Mouse (Mus musculus) CH12.LX (cell line): ENCODE results near the gene Slc1a1. TPM values are rescaled to one million over a fixed set of nuclear protein-coding genes. Genes with fewer than 3 reads are reported as not detected.

Source experiments
- DNase-seq: peaks from one replicate; pipeline ENCODE4 v3.0.0-alpha.2; 2013; ENCODE audit errors: extremely low read depth
- H3K27ac ChIP-seq: 2 replicates; pipeline ENCODE4 v1.5.1; 2012; ENCODE audit warnings: low read depth, mild to moderate bottlenecking, control low read depth, moderate library complexity; ENCODE audit not compliant: insufficient read depth
- H3K27me3 ChIP-seq: replicated peaks from 2 replicates; pipeline ENCODE3; 2012; ENCODE audit warnings: inconsistent platforms
- H3K36me3 ChIP-seq, 2 experiments: replicated peaks in 1 of 2; 2 replicates each; pipeline versions ENCODE3 to v1.6.1; 2012; ENCODE audit warnings: inconsistent platforms in 1 of 2, low read length in 1 of 2, mild to moderate bottlenecking in 1 of 2, mixed read lengths in 1 of 2, moderate library complexity in 1 of 2; ENCODE audit not compliant: control insufficient read depth in 1 of 2, insufficient read depth in 1 of 2
- H3K4me1 ChIP-seq, 2 experiments: 2 replicates each; pipeline ENCODE4 v1.6.1; 2012; ENCODE audit warnings: inconsistent platforms in 1 of 2, moderate library complexity in 1 of 2; ENCODE audit not compliant: insufficient read depth in 2 of 2, control insufficient read depth in 1 of 2
- H3K4me2 ChIP-seq: 2 replicates; pipeline ENCODE4 v1.6.1; 2012; ENCODE audit warnings: low read depth, mild to moderate bottlenecking, control low read depth; ENCODE audit not compliant: poor library complexity, insufficient read depth, severe bottlenecking
- H3K4me3 ChIP-seq, 3 experiments: fragments of 150-350 bp in 1 of 3; sonication (generic) in 1 of 3; replicated peaks in 1 of 3; 2 replicates each; pipeline versions ENCODE3 to v1.5.1; 2011 to 2012; ENCODE audit warnings: low read depth in 2 of 3, low read length in 2 of 3, mild to moderate bottlenecking in 2 of 3, moderate library complexity in 2 of 3, control low read depth in 1 of 3, improper control_type of control experiment in 1 of 3, inconsistent platforms in 1 of 3, mixed read lengths in 1 of 3; ENCODE audit not compliant: poor library complexity in 1 of 3
- H3K79me2 ChIP-seq: replicated peaks from 2 replicates; pipeline ENCODE4 v1.6.1; 2012; ENCODE audit warnings: mild to moderate bottlenecking, moderate library complexity; ENCODE audit not compliant: control insufficient read depth, poor library complexity, insufficient read depth, severe bottlenecking; ENCODE audit errors: extremely low read depth
- H3K9ac ChIP-seq: 2 replicates; pipeline ENCODE4 v1.6.1; 2012; ENCODE audit warnings: low read depth, mild to moderate bottlenecking, control low read depth, moderate library complexity; ENCODE audit not compliant: insufficient read depth
- H3K9me3 ChIP-seq: replicated peaks from 2 replicates; pipeline ENCODE3; 2012; ENCODE audit warnings: low read length, inconsistent platforms, mixed read lengths
- BHLHE40 ChIP-seq: IDR thresholded peaks from 2 replicates; pipeline ENCODE4 v1.6.1; 2011; ENCODE audit warnings: mild to moderate bottlenecking, low read depth, low read length, improper control_type of control experiment
- CHD1 ChIP-seq: IDR thresholded peaks from 2 replicates; pipeline ENCODE4 v1.6.1; 2012; ENCODE audit warnings: low read depth, low read length, improper control_type of control experiment, inconsistent platforms
- CHD2 ChIP-seq: IDR thresholded peaks from 2 replicates; pipeline ENCODE4 v1.6.1; 2011; ENCODE audit warnings: low read length, improper control_type of control experiment
- CTCF ChIP-seq, 2 experiments: IDR thresholded peaks in 1 of 2; conservative IDR thresholded peaks in 1 of 2; 2 replicates each; pipeline ENCODE4 v1.5.1; 2011 to 2012; ENCODE audit warnings: low read depth in 2 of 2, low read length in 2 of 2, improper control_type of control experiment in 1 of 2, inconsistent platforms in 1 of 2, mild to moderate bottlenecking in 1 of 2, moderate library complexity in 1 of 2
- ETS1 ChIP-seq: conservative IDR thresholded peaks from 2 replicates; pipeline ENCODE4 v1.6.1; 2012; ENCODE audit warnings: low read depth, mild to moderate bottlenecking, inconsistent platforms, low read length, improper control_type of control experiment, moderate library complexity
- GABPA ChIP-seq: IDR thresholded peaks from 2 replicates; pipeline ENCODE4 v1.6.1; 2012; ENCODE audit warnings: low read depth, low read length, improper control_type of control experiment, inconsistent platforms; ENCODE audit not compliant: insufficient replicate concordance
- IRF4 ChIP-seq: IDR thresholded peaks from 2 replicates; pipeline ENCODE4 v1.6.1; 2014; ENCODE audit warnings: low read depth, mild to moderate bottlenecking, inconsistent platforms, low read length, improper control_type of control experiment
- JUN ChIP-seq: IDR thresholded peaks from 2 replicates; pipeline ENCODE4 v1.6.1; 2011; ENCODE audit warnings: low read depth, mild to moderate bottlenecking, low read length, improper control_type of control experiment, moderate library complexity; ENCODE audit not compliant: insufficient read depth
- JUND ChIP-seq: conservative IDR thresholded peaks from 2 replicates; pipeline ENCODE4 v1.6.1; 2011; ENCODE audit warnings: low read depth, low read length, improper control_type of control experiment
- KAT2A ChIP-seq: IDR thresholded peaks from 2 replicates; pipeline ENCODE4 v1.6.1; 2012; ENCODE audit warnings: low read length, improper control_type of control experiment, inconsistent platforms; ENCODE audit not compliant: insufficient replicate concordance
- MAFK ChIP-seq: IDR thresholded peaks from 2 replicates; pipeline ENCODE4 v1.6.1; 2011; ENCODE audit warnings: low read length, improper control_type of control experiment; ENCODE audit not compliant: insufficient replicate concordance
- MYC ChIP-seq: IDR thresholded peaks from 2 replicates; pipeline ENCODE4 v1.6.1; 2011; ENCODE audit warnings: low read depth, mild to moderate bottlenecking, improper control_type of control experiment, low read length
- NELFE ChIP-seq: IDR thresholded peaks from 2 replicates; pipeline ENCODE4 v1.6.1; 2011; ENCODE audit warnings: low read depth, low read length, improper control_type of control experiment
- POLR2A ChIP-seq: IDR thresholded peaks from 2 replicates; pipeline ENCODE4 v1.6.1; 2011; ENCODE audit warnings: low read depth, mild to moderate bottlenecking, improper control_type of control experiment, low read length
- POLR2AphosphoS2 ChIP-seq: IDR thresholded peaks from 2 replicates; pipeline ENCODE4 v1.6.1; 2011; ENCODE audit warnings: low read depth, low read length, improper control_type of control experiment
- SIN3A ChIP-seq: IDR thresholded peaks from 2 replicates; pipeline ENCODE4 v1.6.1; 2012; ENCODE audit warnings: low read length, improper control_type of control experiment, inconsistent platforms
- TCF12 ChIP-seq: IDR thresholded peaks from 2 replicates; pipeline ENCODE4 v1.6.1; 2014; ENCODE audit warnings: low read depth, mild to moderate bottlenecking, inconsistent platforms, low read length, improper control_type of control experiment
- UBTF ChIP-seq: IDR thresholded peaks from 2 replicates; pipeline ENCODE4 v1.6.1; 2012; ENCODE audit warnings: low read depth, mild to moderate bottlenecking, inconsistent platforms, low read length, improper control_type of control experiment, moderate library complexity
- USF1 ChIP-seq: IDR thresholded peaks from 2 replicates; pipeline ENCODE4 v1.6.1; 2014; ENCODE audit warnings: low read depth, mild to moderate bottlenecking, inconsistent platforms, low read length, improper control_type of control experiment
- ZKSCAN1 ChIP-seq: IDR thresholded peaks from 2 replicates; pipeline ENCODE4 v1.6.1; 2012; ENCODE audit warnings: low read depth, inconsistent platforms, low read length, improper control_type of control experiment, borderline replicate concordance
- ZNF384 ChIP-seq: IDR thresholded peaks from 2 replicates; pipeline ENCODE4 v1.6.1; 2012; ENCODE audit warnings: low read depth, low read length, improper control_type of control experiment, inconsistent platforms
- dilution Hi-C: fragments of 300-500 bp; cut with MboI; formaldehyde crosslinking; loops from 2 replicates; pipeline ENCODE4 v1.14.3; 2020; ENCODE audit warnings: low sequenced_read_pairs; ENCODE audit not compliant: extremely low pct_unique_long_range_greater_than_20kb, extremely low pct_ligation_motif_present
- in situ Hi-C: fragments of 300-500 bp; cut with MboI; formaldehyde crosslinking; loops from 3 replicates; pipeline ENCODE4 v1.14.3; 2019; ENCODE audit warnings: low sequenced_read_pairs, low pct_ligation_motif_present, low pct_unique_long_range_greater_than_20kb, mixed read lengths
- polyA plus RNA-seq: library from polyadenylated mRNA; unstranded; fragments of >175 nt; gene quantifications from 2 replicates; pipeline ENCODE4 v1.2.1, GENCODE M21; 2012; ENCODE audit warnings: low read depth; ENCODE audit not compliant: insufficient read length
- total RNA-seq, 2 experiments: library from RNA; depleted of rRNA; stranded (reverse); fragments of 300-350 nt in 1 of 2; fragments of >200 nt in 1 of 2; gene quantifications; 2 replicates each; pipeline ENCODE4 v1.2.3; 2012 to 2014

Slc1a1 gene
- total and polyA plus RNA-seq, 3 experiments: 0.20 to 1.1 (median 0.95) TPM

- Histone ChIP-seq H3K4me2 (no peak overlapping the region), H3K9ac (no peak overlapping the region), H3K27ac (no peak overlapping the region), H3K79me2 (no peaks in the 10 kb centered on the region), H3K36me3 (no peaks in the 10 kb centered on the region), H3K27me3 (no peaks in the 10 kb centered on the region), H3K4me3 (no peak overlapping the region), H3K9me3 (peaks cover 5% of the 10 kb centered on the region), H3K4me1 (peaks cover 0 to 6% of the 10 kb centered on the region in 2 experiments; a peak in 1 of 4 replicates)
- TF ChIP-seq CHD1 (no peak), GABPA (no peak), POLR2AphosphoS2 (no peak), ETS1 (no peak), CHD2 (no peak), MYC (no peak), IRF4 (no peak), ZNF384 (no peak), SIN3A (no peak), ZKSCAN1 (no peak), BHLHE40 (no peak), NELFE (no peak), POLR2A (no peak), UBTF (no peak), TCF12 (no peak)
- dilution Hi-C loops: no loop called here
- in situ Hi-C loops: no loop called here
- no peak for DNase-seq
These were observed 1.3 kb downstream of the Slc1a1 start for GRCm38 (mm10) chr19:28836116-28836515.

GRCm38 (mm10) chr19:28836651-28837410 is 2.0 kb downstream of the Slc1a1 start:
- H3K4me3 ChIP-seq: no peak overlapping the region
- dilution Hi-C loops: no loop called here
- in situ Hi-C loops: no loop called here
- TF ChIP-seq NELFE (no peak), KAT2A (no peak), JUND (no peak), BHLHE40 (no peak), MAFK (no peak), GABPA (no peak), TCF12 (no peak), ETS1 (no peak), CTCF (conservative IDR thresholded peaks at IDR 0.05 in 1 of 2, IDR thresholded peaks at IDR 0.05 in 1 of 2; ENCODE audit: low read depth in 2 of 2, low read length in 2 of 2) (no peak), JUN (no peak), USF1 (no peak), CHD2 (no peak)
- no peaks in the 10 kb centered on the region for H3K79me2 ChIP-seq
- H3K27ac ChIP-seq: no peak overlapping the region
- DNase-seq: no peak
- peaks cover 5% of the 10 kb centered on the region for H3K9me3 ChIP-seq
- no peak overlapping the region for H3K4me2 ChIP-seq
- no peaks in the 10 kb centered on the region for H3K27me3 ChIP-seq
- no peaks in the 10 kb centered on the region for H3K36me3 ChIP-seq
- H3K9ac ChIP-seq: no peak overlapping the region
- H3K4me1 ChIP-seq: peaks cover 0 to 6% of the 10 kb centered on the region in 2 experiments; a peak in 1 of 4 replicates
